Mouse (Mus musculus) small intestine, adult 2 months (tissue): ENCODE measurements around the gene Zfp445. TPM values are rescaled to one million over a fixed set of nuclear protein-coding genes. Genes with fewer than 3 reads are reported as not detected.

Experiments used
- H3K27ac ChIP-seq: fragments of 200-500 bp; 2 replicates; pipeline ENCODE4 v1.5.1; 2012; ENCODE audit warnings: low read depth, low read length, control low read depth, inconsistent platforms; ENCODE audit not compliant: insufficient read depth
- H3K27me3 ChIP-seq: fragments of 200-500 bp; 2 replicates; pipeline ENCODE4 v1.6.1; 2012; ENCODE audit warnings: mild to moderate bottlenecking, moderate library complexity, low read length, inconsistent platforms; ENCODE audit not compliant: control insufficient read depth, insufficient read depth
- H3K36me3 ChIP-seq: fragments of 200-500 bp; 2 replicates; pipeline ENCODE4 v1.6.1; 2012; ENCODE audit warnings: mild to moderate bottlenecking, low read length, control low read depth, inconsistent platforms; ENCODE audit not compliant: control insufficient read depth, insufficient read depth
- H3K4me1 ChIP-seq: fragments of 200-500 bp; 2 replicates; pipeline ENCODE4 v1.6.1; 2012; ENCODE audit warnings: low read length, inconsistent platforms, mixed read lengths; ENCODE audit not compliant: control insufficient read depth, insufficient read depth, insufficient read length
- H3K4me3 ChIP-seq: fragments of 200-500 bp; 2 replicates; pipeline ENCODE4 v1.5.1; 2012; ENCODE audit warnings: low read depth, mild to moderate bottlenecking, control low read depth, inconsistent platforms, low read length, moderate library complexity
- CTCF ChIP-seq: fragments of 200-500 bp; IDR thresholded peaks from 2 replicates; pipeline ENCODE4 v1.5.1; 2012; ENCODE audit warnings: low read depth, mild to moderate bottlenecking, control low read depth, inconsistent platforms, low read length, moderate library complexity, mixed read lengths; ENCODE audit not compliant: insufficient replicate concordance, insufficient read length; ENCODE audit errors: extremely low read depth
- POLR2A ChIP-seq: fragments of 200-500 bp; IDR thresholded peaks from 2 replicates; pipeline ENCODE4 v1.6.1; 2012; ENCODE audit warnings: low read depth, mild to moderate bottlenecking, control low read depth, inconsistent platforms, low read length, moderate library complexity
- WGBS: fragments of 180-500 bp; shearing (Covaris S2); methylation state at CpG from one replicate; pipeline ENCODE4 v1.1.7; 2018; 5-methylcytosine and 5-hydroxymethylcytosine counted together
- polyA plus RNA-seq: library from polyadenylated mRNA; depleted of rRNA; stranded (reverse); fragments of >200 nt; gene quantifications from 2 replicates; pipeline ENCODE4 v1.2.3, GENCODE M21; 2012; rRNA removed

Gene Zfp445
- 3.7 and 9.2 TPM in 2 replicates for polyA plus RNA-seq

GRCm38 (mm10) chr9:122865697-122866166 lies at the start of gene Zfp445:
TSS of gene Zfp445 (minus strand) at chr9:122866006.
- under 1% methylated on average over 34 of the region's 34 CpGs for WGBS
- TF ChIP-seq POLR2A (peak; percentile 69), CTCF (no peak)
- peaks cover 13% of the 10 kb centered on the region for H3K36me3 ChIP-seq
- H3K27me3 ChIP-seq = no peaks in the 10 kb centered on the region
- H3K27ac ChIP-seq = peak within 1 kb of the TSS; percentile 80
- peaks cover 2% of the 10 kb centered on the region; the same call in 1 of the 2 replicates for H3K4me1 ChIP-seq
- H3K4me3 ChIP-seq = peak within 1 kb of the TSS; percentile 99

- Histone ChIP-seq H3K4me3 (peak overlapping the region; percentile 52), H3K36me3 (no peaks in the 10 kb centered on the region), H3K4me1 (no peaks in the 10 kb centered on the region; the same call in 1 of the 2 replicates), H3K27ac (no peak overlapping the region), H3K27me3 (no peaks in the 10 kb centered on the region; the same call in 1 of the 2 replicates)
- 18% methylated on average over 32 of the region's 32 CpGs for WGBS
- TF ChIP-seq POLR2A (no peak), CTCF (no peak)
These were observed 37.1 kb upstream of the Zfp445 start for GRCm38 (mm10) chr9:122902717-122903535.

DNA sequence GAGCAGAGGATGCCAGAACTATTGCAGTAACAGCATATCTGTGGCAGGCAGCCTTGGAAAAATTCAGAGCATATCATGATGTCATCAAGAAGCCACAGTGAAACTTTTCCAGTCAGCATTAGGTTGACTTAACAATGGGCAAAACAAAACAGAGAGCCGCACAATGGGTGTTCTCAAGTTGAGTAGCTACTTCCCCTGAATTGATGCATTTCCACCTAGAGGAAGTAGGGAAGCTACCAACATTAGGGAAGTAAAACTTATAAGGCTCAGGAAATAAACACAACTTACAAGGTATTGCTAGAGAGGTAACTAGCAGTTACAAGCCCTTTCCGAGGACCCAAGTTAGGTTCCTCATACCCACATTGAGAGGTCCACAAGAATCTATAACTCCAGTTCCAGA lies 35.2 kb upstream of the Zfp445 start:
- Histone ChIP-seq H3K27ac (no peak overlapping the region), H3K4me3 (no peak overlapping the region), H3K36me3 (no peaks in the 10 kb centered on the region), H3K4me1 (no peaks in the 10 kb centered on the region; the same call in 1 of the 2 replicates), H3K27me3 (no peaks in the 10 kb centered on the region; the same call in 1 of the 2 replicates)
- WGBS = 90% methylated on average over 2 of the region's 2 CpGs
- TF ChIP-seq CTCF (no peak), POLR2A (no peak)

DNA sequence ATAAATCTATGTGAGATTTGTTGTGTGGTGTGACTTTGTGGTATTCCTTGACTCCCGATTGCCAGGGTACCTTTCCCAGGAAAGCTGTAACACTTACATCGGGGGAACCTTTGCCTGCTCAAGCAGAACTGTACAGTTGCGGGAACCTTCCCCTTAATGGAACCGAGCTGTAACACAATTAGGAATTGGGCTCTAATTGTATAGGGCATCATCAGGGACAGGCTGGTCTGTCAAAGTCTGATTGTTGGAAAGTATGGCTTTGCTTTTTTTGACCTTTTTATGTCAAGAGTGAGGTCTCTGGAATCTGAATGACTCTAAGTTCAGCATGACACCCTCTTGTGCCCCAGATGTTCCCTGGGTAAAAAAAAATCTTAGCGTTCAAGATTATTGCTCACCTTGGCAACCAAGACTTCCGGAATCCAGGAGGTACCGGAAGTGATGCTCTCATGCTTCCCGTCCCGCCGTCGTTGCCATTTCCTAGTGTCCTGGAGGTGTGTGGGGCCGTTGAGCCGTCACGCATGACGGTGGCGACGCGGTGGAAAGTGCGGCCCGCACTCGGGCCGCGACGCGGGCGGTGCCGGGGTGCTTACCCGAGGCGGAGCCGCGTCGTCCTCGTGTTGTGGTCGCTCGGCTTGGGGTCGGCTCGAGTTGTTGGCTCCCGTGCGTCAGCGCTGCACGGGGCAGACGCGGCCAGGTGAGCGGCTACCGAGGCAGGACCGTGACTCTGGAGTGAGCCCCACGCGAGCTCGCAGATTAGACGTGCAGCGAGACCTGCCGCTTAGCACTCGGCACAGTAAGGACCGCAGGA lies 20.8 kb upstream of the Zfp445 start:
- peaks cover 2% of the 10 kb centered on the region for H3K36me3 ChIP-seq
- H3K27me3 ChIP-seq = no peaks in the 10 kb centered on the region
- peak overlapping the region; percentile 76 for H3K4me3 ChIP-seq
- TF ChIP-seq POLR2A (peak; percentile 57), CTCF (no peak)
- H3K27ac ChIP-seq = no peak overlapping the region
- peaks cover 2% of the 10 kb centered on the region; the same call in 1 of the 2 replicates for H3K4me1 ChIP-seq
- 6% methylated on average over 54 of the region's 54 CpGs for WGBS

GRCm38 (mm10) chr9:122885385-122885784 lies 19.6 kb upstream of the Zfp445 start, which contains the start of gene Zkscan7:
TSS of gene Zkscan7 (plus strand) at chr9:122885685.
- WGBS = 90% methylated on average over 3 of the region's 3 CpGs
- Histone ChIP-seq H3K27me3 (peaks cover 2% of the 10 kb centered on the region; the same call in 1 of the 2 replicates), H3K4me1 (peaks cover 2% of the 10 kb centered on the region; the same call in 1 of the 2 replicates), H3K27ac (no peak within 1 kb of the TSS), H3K36me3 (no peaks in the 10 kb centered on the region; the same call in 1 of the 2 replicates), H3K4me3 (no peak within 1 kb of the TSS)
- TF ChIP-seq CTCF (no peak), POLR2A (no peak)

- no peaks in the 10 kb centered on the region for H3K27me3 ChIP-seq
- H3K4me3 ChIP-seq = no peak overlapping the region
- no peak overlapping the region for H3K27ac ChIP-seq
- 87% methylated on average over 2 of the region's 2 CpGs for WGBS
- TF ChIP-seq POLR2A = no peak
- TF ChIP-seq CTCF = no peak
- H3K4me1 ChIP-seq = no peaks in the 10 kb centered on the region
- H3K36me3 ChIP-seq = no peaks in the 10 kb centered on the region
These were observed 9.3 kb upstream of the Zfp445 start for GRCm38 (mm10) chr9:122875145-122875544.
